Mouse (Mus musculus) spleen, postnatal 10 days (tissue): Measurements from ENCODE around the gene Mrps14.

Experiments used
- DNase-seq, 2 experiments: peaks; one replicate each; pipeline ENCODE4 v3.0.0; 2021 to 2022; ENCODE audit warnings: low spot score in 2 of 2

The Mrps14 gene

DNA sequence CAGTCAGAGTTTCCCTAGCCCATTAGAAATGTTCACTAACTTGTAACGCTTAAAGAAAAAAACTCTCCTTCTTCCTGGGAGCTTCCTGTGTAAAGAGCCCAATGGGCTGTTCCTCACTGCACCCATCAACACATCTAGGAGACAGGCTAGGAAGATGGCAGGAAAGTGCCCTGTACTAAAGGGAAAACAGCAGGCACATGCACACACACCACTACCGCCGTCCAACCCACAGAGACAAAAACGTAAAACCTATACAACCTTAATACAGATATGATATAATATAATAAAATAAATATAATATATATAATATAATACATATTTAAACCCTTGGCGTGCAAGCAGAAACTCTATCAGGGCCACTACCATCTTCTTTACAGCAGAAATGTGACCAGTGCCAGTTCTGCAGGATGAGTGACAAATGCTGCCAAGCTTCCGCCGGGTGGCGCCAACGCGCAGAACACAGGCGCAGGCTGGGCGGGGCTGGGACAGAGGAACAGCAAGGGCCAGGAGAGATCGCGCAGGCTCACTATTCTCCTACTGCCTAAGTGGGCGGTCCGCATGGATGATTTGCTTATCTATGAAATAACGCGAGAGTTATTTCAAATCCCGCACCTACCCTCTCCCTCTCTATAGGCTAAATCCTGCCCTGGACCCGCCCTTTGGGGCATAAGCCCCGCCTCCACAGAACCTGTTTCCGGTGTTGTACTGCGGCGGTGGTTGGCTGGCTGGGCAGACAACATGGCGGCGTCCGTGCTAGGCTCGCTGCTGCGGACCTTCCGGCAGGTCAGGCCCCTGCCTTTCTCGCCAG, at the start of gene Mrps14:
Gene Mrps14 (plus strand): TSS at position 687 of the 808 bp plus-strand sequence.
- peak; percentile 97 to 99 for DNase-seq

DNA sequence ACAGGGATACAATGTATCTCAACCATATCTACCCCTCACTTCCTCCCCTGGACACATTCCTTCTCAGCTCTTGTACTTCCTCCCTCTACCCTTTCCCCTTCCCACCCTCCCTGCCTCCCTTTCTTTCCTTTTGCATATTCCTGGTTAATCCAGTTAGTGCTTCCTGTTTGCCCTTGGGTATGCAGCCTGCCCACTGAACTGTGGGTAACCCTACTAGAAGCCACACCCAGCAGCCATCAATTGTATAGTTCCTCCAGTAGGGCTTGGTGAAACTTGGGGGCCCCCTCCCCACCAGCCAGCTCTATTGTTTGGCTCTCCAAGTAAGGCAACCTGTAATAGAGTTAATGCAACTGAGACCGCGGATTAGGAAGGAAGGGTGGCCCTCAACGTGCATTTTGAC, 49.4 kb upstream of the Mrps14 start:
- DNase-seq: no peak

DNA sequence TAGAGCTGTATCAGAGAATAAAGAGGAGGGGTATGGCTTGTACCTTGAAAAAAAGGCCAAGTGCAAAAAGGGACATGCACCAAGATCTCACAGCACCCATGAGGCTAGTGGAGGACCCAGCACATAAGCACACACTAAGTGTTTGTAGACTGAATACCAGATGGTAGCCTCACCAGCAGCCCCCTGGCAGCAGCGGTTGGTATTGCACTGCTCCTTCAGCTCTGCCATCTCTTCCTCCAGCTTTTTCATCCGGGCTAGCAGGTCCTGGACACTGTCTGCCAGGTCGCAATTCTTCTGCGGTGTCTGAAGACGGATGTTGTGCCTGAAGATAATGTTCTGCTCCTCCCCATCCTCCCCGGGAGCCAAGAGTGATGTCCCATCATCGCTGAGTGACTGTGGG, 47.7 kb upstream of the Mrps14 start:
- DNase-seq: no peak

DNA sequence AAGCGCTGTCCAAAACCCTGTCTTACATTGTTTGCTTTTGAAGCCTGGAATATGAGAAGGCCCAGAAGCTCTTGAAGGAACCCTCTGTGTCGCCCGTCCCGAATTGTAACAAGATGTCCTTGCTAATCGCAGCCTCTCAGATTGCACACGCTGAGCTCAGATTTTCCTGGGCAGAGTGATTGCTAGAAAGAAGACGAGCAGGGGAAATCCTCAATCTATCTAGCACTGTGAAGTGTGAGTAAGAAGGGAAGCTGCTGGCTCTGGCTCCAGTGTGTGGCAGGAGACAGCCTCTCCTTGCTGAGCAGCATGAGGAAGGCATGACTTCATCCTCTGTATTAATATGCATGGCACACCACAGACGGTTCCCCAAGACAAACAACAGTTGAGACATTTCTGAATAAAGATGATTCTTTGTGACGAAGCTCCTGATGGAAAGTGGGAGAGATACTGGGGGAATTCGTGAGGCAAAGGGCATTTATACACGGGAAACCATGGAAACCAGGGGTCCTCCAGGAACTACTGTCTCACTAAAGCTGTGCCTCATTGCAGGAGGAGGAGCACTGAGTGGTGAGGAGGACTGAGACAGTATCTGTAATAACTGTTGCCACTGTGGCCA, 45.6 kb upstream of the Mrps14 start:
- DNase-seq: no peak

DNA sequence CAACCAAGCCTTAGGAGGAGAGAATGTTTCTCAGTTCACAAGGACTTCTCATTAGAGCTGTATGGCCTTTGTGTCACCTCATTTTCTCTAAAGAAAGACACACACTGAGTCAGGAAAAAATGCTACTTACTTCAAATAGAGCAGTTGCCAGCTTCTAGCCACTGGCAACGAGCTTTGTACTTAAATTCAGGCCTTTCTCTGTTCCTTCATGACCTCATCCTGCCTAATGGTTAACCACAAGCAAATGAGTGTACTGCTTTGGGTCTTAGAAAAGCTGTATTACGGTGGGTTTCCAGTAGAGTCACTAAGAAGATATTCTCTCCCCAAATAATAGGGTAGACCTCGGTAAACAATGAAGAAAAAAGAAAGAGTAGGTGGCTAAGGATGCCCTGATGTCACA, 44.3 kb upstream of the Mrps14 start:
- DNase-seq: no peak

DNA sequence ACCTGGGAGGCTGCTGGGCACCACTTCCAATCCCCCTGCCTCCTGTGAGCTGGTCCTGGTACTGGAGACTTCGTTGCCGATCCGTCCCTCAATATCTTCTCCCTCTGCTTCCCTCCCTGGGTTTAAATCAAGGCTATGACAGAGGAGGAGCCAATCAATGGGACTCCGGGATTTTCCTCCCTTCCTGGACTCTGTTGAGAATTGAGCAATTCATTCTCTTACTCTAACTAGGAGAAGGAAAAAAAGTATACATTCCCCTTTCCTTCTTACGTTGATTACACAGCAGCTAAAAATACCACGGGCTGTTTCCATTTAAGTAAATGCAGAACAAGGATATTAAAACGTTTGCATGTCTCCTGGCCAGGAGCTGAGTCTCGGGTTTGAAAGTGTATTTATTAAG, 41.5 kb upstream of the Mrps14 start, which contains the start of gene Tnn:
Gene Tnn (minus strand): TSS at position 101 of the 400 bp plus-strand sequence.
- no peak for DNase-seq

DNA sequence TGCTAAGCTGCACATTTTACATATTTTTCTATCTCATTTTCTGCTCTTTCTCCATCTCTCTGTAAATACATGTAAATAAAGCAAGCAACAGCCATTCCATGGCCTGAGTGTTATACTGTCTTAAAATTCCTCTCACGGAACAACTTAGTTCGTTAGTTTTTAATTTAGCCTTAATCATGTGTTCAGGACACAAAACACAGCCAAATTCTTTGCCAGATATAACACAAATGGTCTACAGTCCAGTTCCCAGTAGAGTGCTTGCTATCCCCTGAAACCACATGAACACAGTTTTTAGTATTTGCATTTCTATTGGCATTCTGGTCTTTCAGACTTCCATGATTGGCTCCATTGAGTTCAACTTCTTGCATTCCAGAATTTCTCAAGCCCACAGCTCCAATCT, 36.8 kb upstream of the Mrps14 start:
- DNase-seq: no peak

DNA sequence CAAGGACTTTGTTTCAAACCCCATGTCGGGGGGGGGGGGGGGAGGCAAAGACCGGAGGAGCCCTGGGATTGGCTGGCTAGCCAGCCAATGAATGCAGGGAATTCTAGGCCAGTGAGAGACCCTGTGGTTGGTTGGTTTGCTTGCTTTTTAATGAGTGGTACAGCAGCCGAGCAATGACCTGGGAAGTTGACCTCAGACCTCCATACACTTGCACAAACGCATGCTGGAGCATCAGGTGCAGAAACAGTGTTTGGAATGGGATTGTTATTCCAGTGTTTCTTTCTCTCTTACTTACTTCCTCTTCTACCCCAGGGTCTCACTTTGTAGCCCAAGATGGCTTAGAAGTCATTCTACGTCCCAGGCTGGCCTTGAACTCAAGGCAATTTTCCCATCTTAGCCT, 28.4 kb upstream of the Mrps14 start:
- DNase-seq: no peak

DNA sequence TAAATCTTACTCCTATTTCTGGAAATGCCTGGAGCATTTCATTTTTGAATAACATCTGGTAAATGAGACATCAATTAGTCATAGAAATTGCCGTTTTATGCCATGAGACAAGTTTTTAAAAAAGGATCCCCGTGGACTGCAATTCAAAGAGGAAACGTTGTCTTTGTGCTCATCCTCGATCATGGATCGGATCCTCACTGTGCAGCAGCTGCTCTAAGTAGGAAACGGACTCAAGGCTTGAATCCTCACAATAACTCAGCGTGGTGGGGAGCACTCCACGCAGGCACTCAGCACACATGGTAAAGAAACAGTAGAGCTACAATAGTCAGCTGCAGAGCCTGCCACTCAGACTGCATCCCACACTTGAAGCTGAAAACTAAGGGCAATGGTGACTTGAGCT, 18.1 kb upstream of the Mrps14 start:
- no peak for DNase-seq

DNA sequence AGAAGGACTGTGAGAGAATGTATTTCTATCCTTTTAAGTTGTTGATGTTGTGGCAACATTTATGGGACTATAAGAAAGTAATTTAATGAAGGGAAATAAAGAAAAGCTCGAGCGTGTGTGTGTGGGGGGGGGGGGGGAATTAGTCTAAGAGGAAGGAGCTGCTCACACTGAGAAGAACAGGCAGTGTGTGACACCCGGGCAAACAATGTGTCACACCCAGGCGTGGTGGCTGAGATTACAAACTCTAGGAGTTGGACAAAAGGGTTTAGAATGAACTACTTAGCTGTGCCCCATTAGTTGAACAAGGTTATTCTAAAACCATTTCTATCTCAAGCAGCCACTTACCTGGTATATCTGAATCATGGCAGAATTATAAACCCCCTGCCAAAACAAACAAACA, 13.8 kb upstream of the Mrps14 start:
- DNase-seq: no peak

DNA sequence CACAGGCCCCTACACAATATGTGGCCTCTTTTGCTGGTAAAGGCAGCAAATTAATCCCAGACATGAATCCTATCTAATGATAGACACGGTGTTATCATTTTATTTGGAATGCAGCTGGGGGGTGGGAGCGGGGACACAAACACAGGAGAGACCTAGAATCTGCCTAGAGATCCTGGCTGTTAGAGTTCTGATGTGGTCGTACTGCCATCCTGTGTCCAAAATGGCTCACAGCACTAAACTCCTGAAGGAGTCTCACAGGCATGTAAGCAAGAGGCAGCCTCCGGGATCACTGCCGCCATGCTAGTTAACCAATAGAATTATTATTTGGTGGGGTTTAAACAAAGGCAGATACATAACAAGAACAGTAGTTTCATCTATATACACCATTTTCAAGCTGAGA, 10.5 kb upstream of the Mrps14 start:
- DNase-seq: no peak

DNA sequence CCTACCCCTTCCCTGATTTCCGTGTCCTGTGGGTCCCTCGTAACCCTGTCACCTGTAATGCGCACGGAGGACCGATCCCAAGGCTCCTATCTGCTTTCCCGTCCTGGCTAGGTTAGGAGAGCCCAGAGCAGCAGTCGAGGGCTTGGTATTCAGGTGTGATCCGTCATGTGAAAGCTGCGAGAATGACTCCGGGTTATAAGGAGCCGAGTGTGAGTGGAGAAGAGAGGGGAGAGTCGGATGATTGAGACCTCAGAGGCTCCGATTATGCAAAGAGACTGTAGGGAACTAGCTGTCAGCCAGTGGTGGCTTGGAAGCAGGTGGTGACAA, 285 bp downstream of the Mrps14 start:
- DNase-seq: no peak

DNA sequence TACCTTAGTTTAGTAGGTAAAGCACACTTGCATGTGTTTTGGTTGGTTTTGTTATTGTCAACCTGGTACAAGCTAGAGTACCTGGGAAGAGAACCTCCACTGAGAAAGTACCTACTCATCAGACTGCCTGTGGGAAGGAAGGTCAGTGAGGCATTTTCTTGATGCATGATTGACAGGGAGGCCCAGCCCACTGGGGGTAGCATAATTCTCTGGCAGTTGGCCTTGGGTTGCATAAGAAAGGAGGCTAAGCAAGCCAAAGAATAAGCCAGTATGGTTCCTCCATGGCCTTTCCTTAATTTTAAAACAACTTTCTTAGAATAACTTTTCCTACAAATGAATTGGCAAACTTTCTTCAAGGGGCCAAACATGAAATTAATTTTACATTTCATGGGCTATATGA, 10.5 kb downstream of the Mrps14 start:
- DNase-seq: no peak

DNA sequence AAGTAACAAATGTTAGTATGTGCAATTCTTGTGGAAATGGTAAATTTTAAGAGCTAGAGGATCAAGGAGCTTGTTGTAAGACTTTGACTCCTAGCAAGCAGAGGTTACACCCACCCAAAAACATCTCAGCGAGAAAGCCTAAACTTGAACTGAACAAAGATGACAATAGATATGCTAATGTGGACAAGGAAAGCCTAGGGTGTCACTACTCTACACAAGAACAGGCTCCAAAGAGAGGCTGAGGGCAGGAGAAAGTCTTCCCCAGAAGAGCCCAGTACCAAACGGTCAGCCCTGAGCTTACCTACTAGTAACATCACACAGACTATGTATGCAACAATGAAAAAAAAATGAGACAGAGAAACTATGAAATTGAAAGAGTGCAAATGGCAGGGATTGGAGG, 14.8 kb downstream of the Mrps14 start:
- DNase-seq: no peak

DNA sequence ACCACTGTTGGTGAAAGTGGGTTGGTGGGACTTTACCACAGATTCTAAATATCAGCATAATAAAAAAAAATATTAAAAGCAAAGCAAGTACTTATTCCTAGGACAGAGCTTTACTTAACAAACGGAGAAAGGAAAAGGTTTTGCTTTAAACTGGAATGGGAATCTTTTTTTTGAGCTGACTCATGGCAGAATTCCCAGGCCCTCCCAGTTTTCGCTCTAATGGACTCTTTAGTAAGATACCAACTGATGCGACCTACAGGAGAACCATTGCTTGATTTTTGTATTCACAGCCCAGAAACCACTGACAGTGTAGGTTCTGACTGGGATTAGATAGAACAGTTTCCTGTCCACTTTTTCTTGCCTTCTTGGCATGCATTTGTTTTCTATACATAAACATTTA, 15.6 kb downstream of the Mrps14 start:
- DNase-seq: no peak

DNA sequence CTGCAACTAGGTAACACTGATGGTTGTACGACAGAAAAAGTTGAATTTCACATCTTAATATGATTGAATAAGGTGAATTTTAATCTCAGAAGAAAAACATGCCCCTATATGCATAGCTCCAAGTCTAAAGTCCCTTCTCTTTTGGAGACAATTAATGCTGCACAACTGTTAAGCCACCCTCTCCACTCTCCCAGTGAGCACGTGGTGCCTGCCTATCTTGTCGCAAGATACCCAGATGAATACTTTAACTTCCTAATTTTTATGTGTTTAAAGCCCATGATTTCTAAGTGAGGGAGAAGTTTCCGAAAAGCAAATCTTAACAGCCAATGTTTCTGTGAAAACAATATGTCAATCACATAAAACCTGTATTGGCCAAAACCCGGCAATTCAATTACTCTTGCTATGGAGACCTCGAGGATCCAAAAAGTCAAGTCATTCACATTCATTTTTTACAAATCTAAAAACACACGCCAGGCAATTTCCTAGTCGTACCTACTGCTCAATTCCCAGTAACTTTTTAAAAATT, 16.6 kb downstream of the Mrps14 start:
- no peak for DNase-seq

DNA sequence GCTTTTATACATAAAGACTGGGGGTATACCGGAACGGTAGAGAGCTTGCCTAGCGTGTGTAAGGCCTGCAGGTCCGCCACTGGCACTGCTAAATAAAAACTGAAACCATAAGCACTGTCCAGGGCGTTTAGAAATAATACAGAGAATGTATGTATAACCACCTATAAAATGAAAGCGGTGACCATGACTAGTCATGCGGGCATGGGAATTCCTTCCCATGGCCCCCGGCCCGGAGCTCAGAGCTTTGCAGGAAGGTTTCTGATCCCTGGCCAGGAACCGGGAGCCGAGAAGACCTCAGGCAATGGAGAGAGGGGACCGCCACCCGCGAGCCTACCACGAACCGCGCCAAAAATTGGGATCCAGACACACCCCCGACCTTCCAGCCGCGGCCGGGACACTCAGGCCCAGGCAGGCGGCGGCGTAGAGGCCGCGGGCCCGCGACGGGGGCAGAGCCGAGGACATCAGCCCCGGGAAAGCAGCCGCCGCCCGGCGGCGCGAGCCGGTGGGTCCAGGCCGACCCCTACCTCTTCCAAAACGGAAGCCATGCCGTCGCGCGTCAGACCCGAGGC, 17.2 kb downstream of the Mrps14 start:
- DNase-seq: no peak

DNA sequence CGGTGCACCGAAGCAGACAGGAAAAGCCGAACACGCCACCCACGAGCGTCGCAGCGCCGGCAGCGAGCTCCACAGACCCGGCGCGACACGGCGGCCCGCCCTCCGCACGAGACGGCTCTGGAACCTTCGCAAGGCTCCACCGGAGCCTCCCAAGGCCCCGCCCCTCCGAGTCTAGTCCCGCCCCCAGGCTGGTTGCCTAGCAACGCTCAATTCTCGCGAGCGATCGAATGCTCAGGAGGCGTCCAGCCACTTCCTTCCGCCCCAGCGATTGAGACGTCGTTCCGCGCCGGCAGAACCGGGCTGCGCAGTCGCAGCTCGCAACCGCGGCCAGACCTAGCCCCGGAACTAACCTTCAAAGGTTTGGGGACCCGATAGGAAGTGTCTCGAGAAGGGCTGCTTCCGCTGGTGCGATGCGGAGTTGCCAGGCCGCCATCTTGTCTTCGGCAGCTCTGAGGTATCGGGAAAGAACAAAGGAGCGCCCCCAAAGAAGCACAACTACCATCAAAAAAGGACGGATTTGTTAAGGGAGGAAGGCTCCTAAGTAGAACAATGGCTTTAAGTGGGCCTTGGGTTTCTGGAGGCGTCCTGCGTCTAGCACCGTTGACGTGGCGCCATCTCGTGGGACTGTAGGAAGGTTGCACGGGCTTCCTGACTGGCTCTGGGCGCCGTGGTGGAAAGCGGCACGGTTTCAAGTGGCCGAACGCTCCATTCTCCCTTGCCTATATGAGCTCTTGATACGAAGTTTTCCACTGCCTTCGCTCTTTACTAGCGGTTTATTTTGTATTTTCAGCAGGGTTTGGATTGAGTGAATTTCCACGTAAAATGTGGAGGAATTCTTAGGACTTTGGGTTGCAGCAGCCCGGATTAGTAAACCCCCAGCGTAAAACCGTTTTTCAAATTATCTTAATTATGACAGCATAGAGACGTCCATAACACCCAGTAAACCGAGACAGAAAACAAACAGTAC, 18.0 kb downstream of the Mrps14 start, which contains the start of gene Cacybp:
Gene Cacybp (minus strand): TSS at position 173 of the 967 bp plus-strand sequence.
- peak; percentile 100 for DNase-seq

DNA sequence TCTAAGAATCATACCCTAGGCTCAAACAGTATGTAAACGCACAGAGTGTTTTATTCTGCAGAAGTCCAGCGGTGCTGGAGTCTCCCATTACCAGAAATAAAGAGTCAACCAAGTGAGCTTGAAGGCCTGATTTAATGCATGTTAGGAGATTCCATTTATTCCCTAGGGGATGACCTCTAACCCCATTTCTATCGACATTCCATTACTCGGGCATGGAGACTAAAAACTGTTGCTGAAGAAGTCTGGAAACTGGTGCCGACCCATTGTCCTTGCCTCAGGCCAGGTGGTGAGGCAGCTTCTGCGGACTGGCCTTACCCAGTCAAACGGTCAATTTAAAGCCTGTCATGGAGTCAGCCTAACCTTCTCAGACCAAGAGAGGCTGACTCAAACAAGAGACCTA, 19.2 kb downstream of the Mrps14 start:
- DNase-seq: no peak

DNA sequence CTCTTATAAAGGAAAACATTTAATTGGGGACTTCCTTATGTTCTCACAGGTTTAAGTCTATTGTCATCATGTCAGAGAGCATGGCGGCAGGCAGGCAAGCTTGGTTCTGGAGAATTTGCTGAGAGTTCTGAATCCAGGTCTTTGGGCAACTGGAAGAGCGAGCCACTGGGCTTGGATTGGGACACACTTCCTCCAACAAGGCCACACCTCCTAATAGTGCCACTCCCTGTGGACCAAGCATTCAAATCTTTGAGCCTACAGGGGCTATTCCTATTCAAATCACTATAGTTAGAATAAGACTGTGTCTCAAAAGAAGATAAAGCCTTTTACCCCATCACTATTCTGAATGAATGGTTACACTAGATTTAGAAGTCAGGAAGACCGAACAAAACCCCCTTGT, 22.9 kb downstream of the Mrps14 start:
- DNase-seq: no peak

DNA sequence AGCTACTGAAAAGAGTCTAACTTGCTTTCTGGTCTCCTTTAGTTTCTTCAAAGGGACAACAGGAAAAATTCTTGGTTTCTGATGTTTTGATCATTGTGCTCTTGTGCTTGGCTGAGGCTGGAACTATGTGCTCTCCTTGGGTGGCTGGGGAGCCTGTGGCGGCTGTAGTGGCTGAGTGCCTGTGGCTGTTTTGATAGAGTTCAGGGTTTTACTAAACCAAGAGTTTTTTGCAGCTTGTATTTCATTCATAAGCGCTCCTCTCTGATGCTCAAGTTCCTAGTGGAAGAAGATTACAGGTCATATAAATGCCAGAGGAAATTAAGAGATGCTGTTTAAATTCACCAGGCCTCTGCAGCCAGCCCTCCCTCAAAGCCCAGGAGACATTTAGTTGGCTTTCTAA, 29.1 kb downstream of the Mrps14 start:
- no peak for DNase-seq

DNA sequence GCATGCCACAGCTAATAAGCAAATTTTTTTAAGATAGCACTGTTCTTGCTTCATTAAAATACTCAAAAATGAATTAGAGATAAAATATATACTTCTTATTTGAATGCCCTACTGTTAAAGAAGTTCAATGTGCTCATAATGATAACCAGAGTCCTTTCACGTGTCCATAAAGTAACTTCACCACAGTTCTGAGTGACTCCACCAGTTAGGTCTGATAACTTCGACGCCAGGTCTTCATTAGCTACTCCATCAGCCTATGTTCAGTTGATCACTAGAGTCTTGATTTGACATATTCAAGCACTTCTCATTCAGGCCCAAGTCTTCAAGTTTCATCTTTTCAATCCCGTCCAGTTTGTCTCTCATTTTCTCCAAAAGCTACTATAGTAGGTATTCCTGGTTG, 32.2 kb downstream of the Mrps14 start:
- no peak for DNase-seq
